ENCODE assay signal across 8 mouse cellular contexts in genomic region chr5:136201832-136202231, GRCm38 (mm10). TPM values are rescaled to one million over a fixed set of nuclear protein-coding genes. Genes with fewer than 3 reads are reported as not detected.
DNase-seq lines count a peak whose midpoint lies in the region; ATAC-seq and TF ChIP-seq lines count a peak whose summit lies in the region.

No protein-coding gene starts in this region.

- no peak overlapping the region for H3K9ac ChIP-seq in hindbrain, embryonic 16.5 days (ENCODE audit: low read depth, low read length)
- no peak overlapping the region for H3K9ac ChIP-seq in midbrain, embryonic 12.5 days (replicated peaks)

- H3K27me3 ChIP-seq in cerebellum, adult 2 months (ENCODE audit: control insufficient read depth, insufficient read depth, low read length), result no peaks in the 10 kb centered on the region
- no peaks in the 10 kb centered on the region for H3K27me3 ChIP-seq in hindbrain, embryonic 16.5 days (replicated peaks; ENCODE audit: control insufficient read depth, insufficient read depth, low read length)
- H3K27me3 ChIP-seq in midbrain, embryonic 12.5 days, result no peaks in the 10 kb centered on the region

- intact Hi-C loops in left cerebral cortex, postnatal 25 days (cut with DNase I), result loop anchor here (1.0 to 5.0 kb wide), 3 partner anchors 51 to 555 kb away; no protein-coding TSS in a partner anchor

- H3K4me3 ChIP-seq in cerebellum, adult 2 months (replicated peaks; ENCODE audit: insufficient read depth, low read depth, low read length), result no peak overlapping the region
- H3K4me3 ChIP-seq in hindbrain, embryonic 16.5 days (ENCODE audit: low read length), result no peak overlapping the region
- no peak overlapping the region for H3K4me3 ChIP-seq in midbrain, embryonic 12.5 days

- no peaks in the 10 kb centered on the region for H3K36me3 ChIP-seq in hindbrain, embryonic 16.5 days (ENCODE audit: control insufficient read depth, insufficient read depth, low read length)
- peaks cover 2% of the 10 kb centered on the region for H3K36me3 ChIP-seq in midbrain, embryonic 12.5 days

- H3K9me3 ChIP-seq in hindbrain, embryonic 16.5 days (ENCODE audit: control insufficient read depth, low read length), result no peaks in the 10 kb centered on the region
- H3K9me3 ChIP-seq in midbrain, embryonic 12.5 days, result no peaks in the 10 kb centered on the region

- TF ChIP-seq POLR2A in cerebellum, adult 2 months (IDR thresholded peaks at IDR 0.05; ENCODE audit: borderline replicate concordance, insufficient read depth, low read length), result no peak

- 0 out of 2 replicates have a peak, but pooled peaks cover 3% of the 10 kb centered on the region for H3K4me1 ChIP-seq in cerebellum, adult 2 months (ENCODE audit: control insufficient read depth, insufficient read depth, low read length)
- peaks cover 10% of the 10 kb centered on the region for H3K4me1 ChIP-seq in hindbrain, embryonic 16.5 days (ENCODE audit: control insufficient read depth, insufficient read depth, low read depth, low read length)
- H3K4me1 ChIP-seq in midbrain, embryonic 12.5 days, result peaks cover 10% of the 10 kb centered on the region

- no peak overlapping the region for H3K27ac ChIP-seq in cerebellum, adult 2 months (ENCODE audit: insufficient read depth, low read length)
- no peak overlapping the region for H3K27ac ChIP-seq in hindbrain, embryonic 16.5 days (ENCODE audit: low read depth, low read length)
- H3K27ac ChIP-seq in midbrain, embryonic 12.5 days (replicated peaks), result no peak overlapping the region

- peak; percentile 76 for DNase-seq in layer of hippocampus, adult 11-12 months (ENCODE audit: low spot score)
- DNase-seq in layer of hippocampus, adult 9-10 months (ENCODE audit: low spot score), result no peak
- peak; percentile 58 to 72 for DNase-seq in cerebellum, adult 2 months
- DNase-seq in forelimb bud, embryonic 11.5 days (ENCODE audit: low read depth, low spot score), result peak; percentile 82
- peak; percentile 75 to 78 for DNase-seq in left cerebral cortex, postnatal 25 days (ENCODE audit: low spot score in 2 of 2)
- DNase-seq in spleen, adult 18-20 months, result peak; percentile 16 to 65

- ATAC-seq in hindbrain, embryonic 16.5 days, result peak; percentile 63
- ATAC-seq in midbrain, embryonic 12.5 days (ENCODE audit: low FRiP score, low read depth), result peak; percentile 54; the same call in 1 of the 2 replicates

- no peak overlapping the region for H3K4me2 ChIP-seq in hindbrain, embryonic 16.5 days (ENCODE audit: low read length)
- no peak overlapping the region for H3K4me2 ChIP-seq in midbrain, embryonic 12.5 days (replicated peaks)

- peak; percentile 95 for TF ChIP-seq CTCF in cerebellum, adult 2 months (IDR thresholded peaks at IDR 0.05; ENCODE audit: borderline replicate concordance, insufficient read depth, low read depth, low read length)

- WGBS in cerebellum, adult 2 months, result 26% methylated on average over 7 of the region's 7 CpGs
- WGBS in hindbrain, embryonic 16.5 days, result 36% methylated on average over 7 of the region's 7 CpGs
- 31% methylated on average over 7 of the region's 7 CpGs for WGBS in midbrain, embryonic 12.5 days

RNA-seq across cellular contexts. Expression of gene Prkrip1, which starts 3.1 kb away (rescaled TPM):
- 36.2 and 38.0 TPM in 2 replicates for polyA plus RNA-seq in cerebellum, adult 2 months (2012; rRNA removed)
- 63.1 and 67.2 TPM in 2 replicates for polyA plus RNA-seq in hindbrain, embryonic 16.5 days (2015; fragmentation: Nextera tagmentation; extraction: Ambion mirVana)
- 10 to 100 TPM; 36.8 to 37.1 TPM for total RNA-seq in left cerebral cortex, postnatal 25 days (2021)
- 71.4 and 79.6 TPM in 2 replicates for polyA plus RNA-seq in midbrain, embryonic 12.5 days (2016; fragmentation: Nextera tagmentation; extraction: Ambion mirVana)

RNA-seq across cellular contexts. Expression of gene Orai2, which starts 31.3 kb away (rescaled TPM):
- 64.9 and 66.9 TPM in 2 replicates for polyA plus RNA-seq in cerebellum, adult 2 months (2012; rRNA removed)
- 50.1 and 51.0 TPM in 2 replicates for polyA plus RNA-seq in hindbrain, embryonic 16.5 days (2015; fragmentation: Nextera tagmentation; extraction: Ambion mirVana)
- 10 to 100 TPM; 57.1 to 60.1 TPM for total RNA-seq in left cerebral cortex, postnatal 25 days (2021)
- polyA plus RNA-seq in midbrain, embryonic 12.5 days (2016; fragmentation: Nextera tagmentation; extraction: Ambion mirVana), result 14.6 and 17.0 TPM in 2 replicates

RNA-seq across cellular contexts. Expression of gene Sh2b2, which starts 44.5 kb away (rescaled TPM):
- 8.1 and 8.3 TPM in 2 replicates for polyA plus RNA-seq in cerebellum, adult 2 months (2012; rRNA removed)
- 19.4 and 24.9 TPM in 2 replicates for polyA plus RNA-seq in hindbrain, embryonic 16.5 days (2015; fragmentation: Nextera tagmentation; extraction: Ambion mirVana)
- total RNA-seq in left cerebral cortex, postnatal 25 days (2021), result 1 to 10 TPM; 7.2 to 8.2 TPM
- polyA plus RNA-seq in midbrain, embryonic 12.5 days (2016; fragmentation: Nextera tagmentation; extraction: Ambion mirVana), result 20.7 and 21.3 TPM in 2 replicates
